Mouse (Mus musculus): ENCODE measurements around the gene Stradb. TPM values are rescaled to one million over a fixed set of nuclear protein-coding genes. Genes with fewer than 3 reads are reported as not detected.

Gene Stradb
- 23.2 and 23.8 TPM in 2 replicates for polyA plus RNA-seq (2014; fragmentation: Nextera tagmentation; extraction: Ambion mirVana)

DNA sequence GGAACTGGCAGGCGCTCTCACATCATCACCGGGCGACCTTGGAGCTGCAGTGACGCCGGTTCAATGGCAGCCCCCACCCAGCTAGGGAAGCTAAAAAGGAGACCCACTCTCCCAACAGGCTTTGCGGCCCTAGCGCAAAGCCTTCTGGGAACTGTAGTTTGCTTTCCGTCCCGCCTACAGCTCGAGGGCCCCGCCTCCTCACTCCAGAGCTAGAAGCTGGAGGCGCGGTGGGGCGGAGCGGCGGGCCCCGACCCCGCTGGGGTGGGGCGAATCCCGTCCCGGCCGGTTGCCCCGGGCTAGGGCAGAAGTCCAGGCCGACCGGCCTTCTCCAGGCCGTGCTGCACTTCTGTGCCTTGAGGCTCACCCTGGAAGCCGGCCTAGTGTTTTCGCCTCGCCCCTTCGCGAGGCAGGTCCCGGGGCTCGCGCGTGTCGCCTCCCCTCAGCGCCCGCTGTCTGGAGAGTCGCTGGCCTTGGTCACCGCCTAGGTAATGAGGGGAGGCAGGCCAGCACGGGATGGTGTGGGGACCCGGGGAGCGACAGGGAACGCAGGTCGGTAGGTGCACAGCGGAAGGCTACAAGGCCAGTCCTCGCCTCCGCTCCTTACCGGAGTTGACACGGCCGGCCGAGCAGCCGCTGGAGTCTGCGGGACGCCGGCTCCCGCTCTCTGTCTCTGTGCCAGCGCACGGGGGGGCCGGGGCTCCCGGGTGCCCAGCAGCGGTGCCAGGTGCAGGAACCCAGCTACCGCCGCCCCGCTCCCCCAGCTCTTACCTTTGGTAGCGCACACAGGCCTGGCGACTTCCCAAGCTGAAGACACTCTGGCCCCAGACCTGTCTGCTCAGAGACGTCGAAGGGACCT is at the start of gene Stradb, which contains the start of gene Trak2:
Gene Stradb (plus strand): TSS at position 157 of the 856 bp plus-strand sequence.
Gene Trak2 (minus strand): TSS at position 65 of the 856 bp plus-strand sequence.
- Histone ChIP-seq H3K9me3 (ENCODE audit: control insufficient read depth, low read length) (no peaks in the 10 kb centered on the region), H3K27me3 (ENCODE audit: control insufficient read depth, insufficient read depth, low read length) (no peaks in the 10 kb centered on the region), H3K36me3 (ENCODE audit: control insufficient read depth, insufficient read depth, low read length) (no peaks in the 10 kb centered on the region), H3K4me3 (ENCODE audit: low read depth, low read length) (peak within 1 kb of the TSS; percentile 88), H3K4me2 (ENCODE audit: low read depth, severe bottlenecking) (peak within 1 kb of the TSS; percentile 89), H3K27ac (replicated peaks; ENCODE audit: low read depth, low read length) (peak within 1 kb of the TSS; percentile 30; the same call in 1 of the 2 replicates), H3K9ac (ENCODE audit: low read length) (peak within 1 kb of the TSS; percentile 87), H3K4me1 (ENCODE audit: control insufficient read depth, insufficient read depth, low read length) (0 out of 2 replicates have a peak, but pooled peaks cover 6% of the 10 kb centered on the region)
- ATAC-seq (ENCODE audit: insufficient number of reproducible peaks, low FRiP score, low TSS enrichment, low read depth) (peak; percentile 98), DNase-seq (ENCODE audit: low spot score) (peak; percentile 94)
- WGBS, result 1% methylated on average over 69 of the region's 69 CpGs

DNA sequence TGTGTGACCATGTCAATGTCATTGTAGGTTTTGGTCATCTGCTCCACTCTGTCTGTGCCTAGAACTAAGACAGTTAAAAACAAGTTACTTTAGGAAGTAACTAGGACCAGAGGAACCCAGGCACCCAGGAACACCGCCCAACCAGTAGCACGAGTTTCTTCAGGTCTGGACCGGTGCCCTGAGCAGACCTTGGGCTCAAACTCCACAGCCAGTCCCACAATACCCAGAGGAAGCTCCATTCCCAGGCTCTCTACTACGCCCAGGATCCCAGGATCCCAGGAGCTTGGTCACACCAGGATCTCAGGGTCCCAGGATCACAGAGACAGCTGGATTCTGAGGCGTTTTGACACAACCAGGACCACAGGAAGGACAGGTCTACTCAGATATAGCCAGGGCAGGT is 46.7 kb upstream of the Stradb start:
- Histone ChIP-seq H3K27me3 (ENCODE audit: control insufficient read depth, insufficient read depth, low read length) (no peaks in the 10 kb centered on the region), H3K4me1 (ENCODE audit: control insufficient read depth, insufficient read depth, low read length) (no peaks in the 10 kb centered on the region), H3K9ac (ENCODE audit: low read length) (no peak overlapping the region), H3K4me3 (ENCODE audit: low read depth, low read length) (no peak overlapping the region), H3K27ac (replicated peaks; ENCODE audit: low read depth, low read length) (no peak overlapping the region), H3K9me3 (ENCODE audit: control insufficient read depth, low read length) (no peaks in the 10 kb centered on the region), H3K4me2 (ENCODE audit: low read depth, severe bottlenecking) (no peak overlapping the region), H3K36me3 (ENCODE audit: control insufficient read depth, insufficient read depth, low read length) (peaks cover 4% of the 10 kb centered on the region; the same call in 1 of the 2 replicates)
- ATAC-seq (ENCODE audit: insufficient number of reproducible peaks, low FRiP score, low TSS enrichment, low read depth) (no peak), DNase-seq (ENCODE audit: low spot score) (no peak)
- WGBS, result 92% methylated on average over 5 of the region's 5 CpGs

DNA sequence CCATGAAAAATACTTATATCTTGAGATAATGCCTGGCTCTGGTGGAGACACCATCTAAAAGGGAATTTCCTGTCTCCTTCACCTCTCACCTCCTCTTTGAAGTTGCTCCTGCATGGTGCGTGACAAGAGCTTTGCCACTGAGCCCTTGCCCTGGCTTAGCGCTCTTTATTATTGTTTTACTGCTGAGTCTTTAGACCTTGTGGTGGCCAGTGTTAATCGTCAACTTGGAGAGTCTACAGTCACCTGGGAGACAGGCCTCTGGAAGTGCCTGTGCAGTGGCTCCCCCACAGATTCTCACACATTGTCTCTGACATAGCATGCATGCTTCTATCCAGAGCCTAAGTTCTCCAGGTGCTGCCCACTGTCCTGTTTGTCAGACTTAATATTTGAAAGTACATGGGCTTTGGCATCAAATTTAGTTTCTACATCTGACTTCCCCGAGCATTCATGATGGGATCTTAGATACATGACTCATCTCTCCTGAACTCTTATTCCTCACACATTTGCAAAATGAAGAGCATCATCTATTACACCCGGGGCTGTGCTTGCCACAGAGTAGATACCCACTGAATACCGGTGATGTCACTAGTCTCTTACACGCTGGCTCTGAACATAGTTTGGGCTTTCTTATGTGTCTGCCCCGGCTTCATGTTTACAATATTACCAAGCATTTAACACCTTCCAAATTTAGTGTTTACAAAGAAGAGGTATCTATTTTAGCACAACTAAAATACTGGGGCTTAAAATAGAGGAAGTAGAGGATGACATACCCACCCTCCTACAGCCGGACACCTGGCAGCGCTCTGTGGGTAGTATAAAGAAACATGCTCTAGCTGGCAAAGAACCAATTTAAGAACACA is 36.3 kb upstream of the Stradb start:
- Histone ChIP-seq H3K4me3 (ENCODE audit: low read depth, low read length) (no peak overlapping the region), H3K9me3 (ENCODE audit: control insufficient read depth, low read length) (no peaks in the 10 kb centered on the region), H3K9ac (ENCODE audit: low read length) (no peak overlapping the region), H3K4me1 (ENCODE audit: control insufficient read depth, insufficient read depth, low read length) (no peaks in the 10 kb centered on the region), H3K4me2 (ENCODE audit: low read depth, severe bottlenecking) (no peak overlapping the region), H3K27me3 (ENCODE audit: control insufficient read depth, insufficient read depth, low read length) (no peaks in the 10 kb centered on the region), H3K27ac (replicated peaks; ENCODE audit: low read depth, low read length) (no peak overlapping the region), H3K36me3 (ENCODE audit: control insufficient read depth, insufficient read depth, low read length) (no peaks in the 10 kb centered on the region)
- no peak for ATAC-seq (ENCODE audit: insufficient number of reproducible peaks, low FRiP score, low TSS enrichment, low read depth)
- DNase-seq (ENCODE audit: low spot score), result no peak
- 88% methylated on average over 10 of the region's 10 CpGs for WGBS

DNA sequence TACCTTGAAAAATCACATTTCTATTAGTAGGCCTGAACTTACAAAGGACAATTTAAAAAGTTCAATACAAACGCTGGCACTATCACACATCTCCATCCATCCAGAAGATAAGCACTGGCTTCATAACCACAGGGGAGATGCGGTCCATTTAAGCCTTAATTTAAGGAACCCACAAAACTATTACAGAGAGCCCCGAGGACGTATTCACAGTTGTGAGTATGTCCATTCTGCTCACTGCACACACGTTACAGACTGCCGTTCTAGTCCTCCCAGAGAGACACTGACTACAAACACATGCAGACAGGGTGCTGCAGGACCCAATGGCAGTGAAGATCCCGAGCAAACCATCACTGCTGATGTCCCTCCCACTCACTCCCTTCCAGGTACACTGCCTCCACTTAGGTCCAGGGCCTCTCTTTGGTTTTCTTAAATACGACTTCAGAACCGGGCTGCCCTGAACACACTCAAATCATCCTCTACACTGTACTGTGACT is 35.7 kb upstream of the Stradb start:
- no peaks in the 10 kb centered on the region for H3K9me3 ChIP-seq (ENCODE audit: control insufficient read depth, low read length)
- no peak overlapping the region for H3K9ac ChIP-seq (ENCODE audit: low read length)
- H3K4me1 ChIP-seq (ENCODE audit: control insufficient read depth, insufficient read depth, low read length), result no peaks in the 10 kb centered on the region
- no peak overlapping the region for H3K4me3 ChIP-seq (ENCODE audit: low read depth, low read length)
- no peaks in the 10 kb centered on the region for H3K36me3 ChIP-seq (ENCODE audit: control insufficient read depth, insufficient read depth, low read length)
- WGBS, result 95% methylated on average over 9 of the region's 9 CpGs
- no peak overlapping the region for H3K27ac ChIP-seq (replicated peaks; ENCODE audit: low read depth, low read length)
- no peak for DNase-seq (ENCODE audit: low spot score)
- no peaks in the 10 kb centered on the region for H3K27me3 ChIP-seq (ENCODE audit: control insufficient read depth, insufficient read depth, low read length)
- H3K4me2 ChIP-seq (ENCODE audit: low read depth, severe bottlenecking), result no peak overlapping the region
- ATAC-seq (ENCODE audit: insufficient number of reproducible peaks, low FRiP score, low TSS enrichment, low read depth), result no peak

DNA sequence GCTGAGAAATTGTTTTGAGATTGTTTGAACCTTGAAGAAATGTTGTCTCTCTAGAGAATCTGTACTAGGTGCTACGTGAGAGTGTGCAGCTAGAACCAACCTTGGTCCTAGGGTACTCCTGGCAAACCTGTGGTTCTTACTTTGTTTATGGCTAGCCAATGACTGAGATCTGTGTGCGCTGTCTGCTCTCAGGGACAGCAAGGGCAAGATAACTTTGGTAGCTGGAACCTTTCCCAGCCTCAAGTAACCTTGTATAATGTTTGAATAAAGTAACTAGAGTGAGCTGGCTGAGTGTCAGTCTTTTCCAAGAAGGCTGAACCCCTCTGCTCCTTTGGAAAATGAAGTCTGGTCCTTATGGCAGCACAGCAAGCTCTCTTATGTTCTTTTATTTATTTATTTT is 27.8 kb upstream of the Stradb start:
- no peak for ATAC-seq (ENCODE audit: insufficient number of reproducible peaks, low FRiP score, low TSS enrichment, low read depth)
- Histone ChIP-seq H3K9me3 (ENCODE audit: control insufficient read depth, low read length) (no peaks in the 10 kb centered on the region), H3K4me2 (ENCODE audit: low read depth, severe bottlenecking) (no peak overlapping the region), H3K9ac (ENCODE audit: low read length) (no peak overlapping the region), H3K27ac (replicated peaks; ENCODE audit: low read depth, low read length) (no peak overlapping the region), H3K27me3 (ENCODE audit: control insufficient read depth, insufficient read depth, low read length) (no peaks in the 10 kb centered on the region), H3K4me1 (ENCODE audit: control insufficient read depth, insufficient read depth, low read length) (no peaks in the 10 kb centered on the region), H3K4me3 (ENCODE audit: low read depth, low read length) (no peak overlapping the region), H3K36me3 (ENCODE audit: control insufficient read depth, insufficient read depth, low read length) (peaks cover 2% of the 10 kb centered on the region; the same call in 1 of the 2 replicates)
- no peak for DNase-seq (ENCODE audit: low spot score)
- 93% methylated on average over 2 of the region's 2 CpGs for WGBS

DNA sequence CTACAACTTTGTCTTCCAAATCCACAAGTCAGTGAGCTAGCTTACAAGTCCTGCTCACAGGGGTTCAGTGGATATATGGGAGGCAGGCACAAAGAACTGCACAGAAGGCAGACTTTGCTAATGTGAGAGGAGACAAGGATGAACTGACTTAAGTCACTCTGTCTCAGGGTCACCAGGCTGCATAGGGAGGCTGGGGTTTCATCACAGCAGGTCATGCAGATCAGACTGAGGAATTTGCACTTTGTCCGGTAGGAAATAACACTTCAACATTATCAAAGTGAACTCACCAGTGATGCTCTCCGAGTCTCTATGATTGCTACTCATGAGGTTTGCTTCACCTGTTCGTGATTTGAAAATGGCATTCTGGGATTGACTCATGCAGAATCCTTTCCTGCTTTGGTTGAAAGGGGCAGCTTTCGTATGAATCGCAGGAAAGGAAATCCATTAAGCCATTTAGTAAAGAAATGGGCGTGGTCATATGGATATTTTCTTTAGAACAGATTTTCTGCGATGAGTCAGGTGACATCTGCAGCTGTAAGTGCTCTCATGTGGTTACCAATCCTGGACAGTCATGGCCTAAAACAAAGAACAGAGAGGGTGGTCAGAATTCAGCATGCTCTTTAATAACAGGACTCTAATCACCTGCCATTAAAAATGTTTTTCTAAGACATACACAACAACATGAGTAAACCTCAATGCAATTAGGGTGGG is 27.2 kb upstream of the Stradb start:
- H3K4me2 ChIP-seq (ENCODE audit: low read depth, severe bottlenecking), result no peak overlapping the region
- DNase-seq (ENCODE audit: low spot score) (no peak), ATAC-seq (ENCODE audit: insufficient number of reproducible peaks, low FRiP score, low TSS enrichment, low read depth) (no peak)
- H3K9me3 ChIP-seq (ENCODE audit: control insufficient read depth, low read length), result no peaks in the 10 kb centered on the region
- no peaks in the 10 kb centered on the region for H3K27me3 ChIP-seq (ENCODE audit: control insufficient read depth, insufficient read depth, low read length)
- no peak overlapping the region for H3K4me3 ChIP-seq (ENCODE audit: low read depth, low read length)
- H3K36me3 ChIP-seq (ENCODE audit: control insufficient read depth, insufficient read depth, low read length), result peaks cover 2% of the 10 kb centered on the region; the same call in 1 of the 2 replicates
- H3K9ac ChIP-seq (ENCODE audit: low read length), result no peak overlapping the region
- 0 out of 2 replicates have a peak, but pooled peaks cover 3% of the 10 kb centered on the region for H3K4me1 ChIP-seq (ENCODE audit: control insufficient read depth, insufficient read depth, low read length)
- H3K27ac ChIP-seq (replicated peaks; ENCODE audit: low read depth, low read length), result no peak overlapping the region
- 93% methylated on average over 7 of the region's 7 CpGs for WGBS

DNA sequence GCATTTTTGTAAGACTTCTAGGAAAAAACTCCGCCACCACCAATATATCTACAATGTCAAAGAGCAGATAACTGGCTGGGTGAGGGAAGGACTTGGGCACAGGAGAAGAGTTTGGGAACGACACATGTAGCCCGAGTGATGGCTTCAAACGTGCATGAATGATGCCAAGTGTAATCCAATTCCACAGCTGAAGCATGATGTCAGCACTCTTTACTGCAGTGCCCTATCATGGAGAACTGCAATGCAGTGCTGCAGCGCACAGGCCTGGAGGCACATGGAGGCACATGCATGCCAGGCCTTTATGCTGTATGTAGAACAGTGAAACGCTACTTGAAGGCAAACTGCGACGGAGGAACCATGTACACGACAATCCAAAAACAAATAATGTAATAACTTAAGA is 26.6 kb upstream of the Stradb start:
- H3K4me1 ChIP-seq (ENCODE audit: control insufficient read depth, insufficient read depth, low read length), result peaks cover 5% of the 10 kb centered on the region; the same call in 1 of the 2 replicates
- no peak overlapping the region for H3K27ac ChIP-seq (replicated peaks; ENCODE audit: low read depth, low read length)
- H3K4me3 ChIP-seq (ENCODE audit: low read depth, low read length), result no peak overlapping the region
- H3K36me3 ChIP-seq (ENCODE audit: control insufficient read depth, insufficient read depth, low read length), result peaks cover 2% of the 10 kb centered on the region; the same call in 1 of the 2 replicates
- no peak overlapping the region for H3K9ac ChIP-seq (ENCODE audit: low read length)
- H3K4me2 ChIP-seq (ENCODE audit: low read depth, severe bottlenecking), result no peak overlapping the region
- H3K9me3 ChIP-seq (ENCODE audit: control insufficient read depth, low read length), result no peaks in the 10 kb centered on the region
- ATAC-seq (ENCODE audit: insufficient number of reproducible peaks, low FRiP score, low TSS enrichment, low read depth) (no peak), DNase-seq (ENCODE audit: low spot score) (peak; percentile 14)
- WGBS, result 93% methylated on average over 9 of the region's 9 CpGs
- no peaks in the 10 kb centered on the region for H3K27me3 ChIP-seq (ENCODE audit: control insufficient read depth, insufficient read depth, low read length)

Measured in limb, embryonic 11.5 days (tissue).